Mouse (Mus musculus): ENCODE results near the gene Tgfbi. TPM values are rescaled to one million over a fixed set of nuclear protein-coding genes. Genes with fewer than 3 reads are reported as not detected.

Tgfbi gene
- polyA plus RNA-seq, 1 experiment, result 4.7 TPM

DNA sequence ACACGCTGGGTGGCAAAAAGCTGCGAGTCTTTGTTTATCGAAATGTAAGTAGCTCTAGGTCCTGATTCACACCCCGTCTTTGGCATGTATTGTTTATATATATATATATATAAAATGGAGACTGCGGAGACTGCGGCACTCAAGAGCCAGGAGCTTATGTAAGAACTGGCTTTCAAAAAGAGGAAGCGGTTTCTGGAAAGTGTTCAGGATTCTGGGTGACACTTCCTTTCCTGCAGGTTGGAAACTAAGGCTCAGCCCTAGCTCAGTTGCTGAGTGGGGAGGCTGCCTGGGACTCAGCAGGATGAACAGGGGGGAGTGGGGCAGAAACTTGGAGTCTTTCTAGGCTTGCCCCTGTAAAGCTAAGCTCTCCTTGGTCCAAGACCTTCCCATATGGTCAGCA lies 22.0 kb downstream of the Tgfbi start:
- peak in 1 of 2 experiments; percentile 40 for DNase-seq (ENCODE audit: extremely low spot score in 1 of 2, low spot score in 1 of 2)

DNA sequence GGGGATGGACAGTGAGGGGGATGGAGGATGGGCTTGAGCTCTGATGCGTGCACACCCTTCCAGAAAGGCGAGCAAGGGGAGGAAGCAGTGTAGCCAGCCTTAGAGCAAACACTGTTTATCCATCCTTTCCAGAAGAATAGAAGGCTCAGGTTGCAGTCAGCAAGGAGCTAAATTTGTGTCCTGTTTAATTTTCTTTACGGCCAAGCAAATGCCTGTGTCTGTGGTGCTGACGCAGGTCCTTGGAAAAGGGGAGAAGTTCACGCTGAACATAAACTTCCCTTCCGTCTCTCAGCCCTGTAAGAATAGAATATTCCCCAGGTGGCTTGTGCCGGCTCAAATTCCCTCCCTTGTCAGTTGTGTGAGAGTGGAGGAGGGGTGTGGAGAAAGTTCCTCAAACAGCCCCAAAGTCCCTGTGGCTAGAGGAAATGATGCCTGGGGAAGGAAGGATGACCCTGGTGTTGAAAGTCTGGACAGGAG lies 24.9 kb downstream of the Tgfbi start:
- no peak for DNase-seq (ENCODE audit: extremely low spot score in 1 of 2, low spot score in 1 of 2)

GRCm38 (mm10) chr13:56634920-56635319 lies 25.6 kb downstream of the Tgfbi start:
- DNase-seq (ENCODE audit: extremely low spot score in 1 of 2, low spot score in 1 of 2), result no peak

- DNase-seq (ENCODE audit: extremely low spot score in 1 of 2, low spot score in 1 of 2), result no peak
Measured at GRCm38 (mm10) chr13:56637027-56637426, 27.7 kb downstream of the Tgfbi start.

GRCm38 (mm10) chr13:56641746-56642145 lies 32.4 kb downstream of the Tgfbi start:
- peak in 1 of 2 experiments; percentile 48 for DNase-seq (ENCODE audit: extremely low spot score in 1 of 2, low spot score in 1 of 2)

DNA sequence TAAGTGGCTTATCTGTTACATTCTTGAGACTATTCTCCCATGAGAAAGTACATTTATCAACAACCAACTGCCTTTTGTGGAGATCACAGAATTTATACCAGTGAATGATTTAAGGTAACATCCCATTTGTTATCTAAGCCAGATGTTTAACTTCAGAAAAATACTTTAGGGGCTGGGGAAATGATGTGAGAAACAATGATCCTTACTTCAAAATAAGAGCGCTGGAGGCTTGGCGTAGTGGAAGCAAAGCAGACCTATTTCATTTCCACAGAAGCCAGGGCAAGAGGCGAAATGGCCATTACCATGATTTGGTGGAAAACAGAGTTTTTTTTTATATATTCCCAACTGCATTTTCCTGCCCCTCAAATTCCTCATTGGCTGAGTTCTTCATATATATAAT lies 34.7 kb downstream of the Tgfbi start:
- DNase-seq (ENCODE audit: extremely low spot score in 1 of 2, low spot score in 1 of 2), result no peak

DNA sequence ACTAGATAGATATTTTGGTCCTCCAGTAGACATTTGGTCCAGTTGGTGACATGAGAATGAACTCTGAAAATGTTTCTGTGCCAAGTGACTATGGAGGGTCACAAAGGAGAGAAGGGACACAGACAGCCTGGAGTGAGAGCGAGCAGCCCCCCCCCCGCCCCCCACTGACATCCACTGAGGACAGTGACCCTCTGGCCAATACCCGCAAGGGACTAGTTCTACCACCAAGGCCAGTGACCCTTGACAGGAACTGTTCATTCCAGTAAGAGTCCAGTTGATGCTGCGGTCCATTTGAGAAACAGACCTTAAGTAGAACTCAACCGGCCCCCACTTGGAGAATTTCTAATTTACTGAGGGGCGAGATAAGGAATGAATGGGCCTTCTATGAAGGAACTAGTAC lies 36.4 kb downstream of the Tgfbi start:
- DNase-seq (ENCODE audit: extremely low spot score in 1 of 2, low spot score in 1 of 2), result no peak

- no peak for DNase-seq (ENCODE audit: extremely low spot score in 1 of 2, low spot score in 1 of 2)
Measured at GRCm38 (mm10) chr13:56647597-56648405, 38.5 kb downstream of the Tgfbi start.

DNA sequence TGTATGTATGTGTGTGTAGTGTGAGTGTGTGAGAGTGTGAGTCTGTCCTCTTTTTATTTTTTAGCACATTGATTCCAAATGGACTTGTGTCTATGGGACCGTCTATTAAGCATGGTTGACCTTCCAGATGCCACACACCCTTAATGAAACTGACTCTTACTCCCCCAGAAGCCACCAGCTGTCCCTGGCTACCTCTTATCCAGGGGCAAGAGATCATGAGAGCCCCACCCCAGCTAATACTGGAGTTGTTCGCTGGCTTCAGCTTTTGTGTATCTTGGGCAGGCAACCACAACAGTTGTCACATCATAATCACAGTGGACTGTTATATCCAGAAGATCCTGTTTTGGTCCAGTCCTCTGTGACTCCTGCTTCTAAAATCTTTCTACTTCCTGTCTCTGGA lies 40.7 kb downstream of the Tgfbi start:
- DNase-seq (ENCODE audit: extremely low spot score in 1 of 2, low spot score in 1 of 2), result no peak

DNA sequence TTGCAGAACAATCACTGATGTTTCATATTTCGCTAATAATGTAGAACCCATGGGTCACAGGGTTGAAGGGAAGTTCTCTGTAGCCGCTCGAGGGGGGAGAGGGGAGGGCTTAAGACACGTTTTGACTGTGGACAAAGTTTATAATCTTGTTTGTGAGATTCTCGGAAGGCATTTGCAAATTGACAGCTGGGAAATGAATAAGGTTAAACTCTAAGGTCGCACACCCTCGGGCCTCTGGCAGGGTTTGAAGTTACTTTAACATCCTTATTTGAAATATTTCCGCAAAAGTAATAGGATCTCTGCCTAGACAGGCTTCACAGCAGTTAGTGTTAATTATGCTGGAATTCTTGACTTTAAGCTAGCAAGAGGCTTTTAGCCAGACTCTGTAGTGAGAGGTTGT lies 43.1 kb downstream of the Tgfbi start:
- no peak for DNase-seq (ENCODE audit: extremely low spot score in 1 of 2, low spot score in 1 of 2)

DNA sequence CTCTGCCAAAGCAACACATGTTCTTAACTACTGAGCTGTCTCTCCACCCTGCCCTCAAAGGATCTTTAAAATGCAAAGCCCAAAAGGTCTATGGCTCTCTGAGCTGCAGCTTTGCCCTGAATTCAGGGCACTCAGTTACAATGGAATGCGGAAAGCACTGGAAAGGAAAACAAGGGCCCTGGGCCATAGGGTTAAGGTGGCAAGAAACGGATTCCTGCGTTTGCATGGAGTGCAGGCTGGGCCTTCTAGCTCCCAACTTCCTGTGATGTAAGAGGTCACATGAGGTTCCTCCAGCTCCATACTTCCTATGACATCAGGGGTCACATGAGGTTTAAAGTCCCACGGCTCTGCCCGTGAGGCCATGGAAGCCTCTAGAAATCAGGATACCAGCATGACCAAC lies 44.9 kb downstream of the Tgfbi start:
- DNase-seq (ENCODE audit: extremely low spot score in 1 of 2, low spot score in 1 of 2), result no peak

GRCm38 (mm10) chr13:56657946-56658512 lies 48.7 kb downstream of the Tgfbi start:
- DNase-seq (ENCODE audit: extremely low spot score in 1 of 2, low spot score in 1 of 2), result peak; percentile 27 to 81

- DNase-seq (ENCODE audit: extremely low spot score in 1 of 2, low spot score in 1 of 2), result no peak
Measured at GRCm38 (mm10) chr13:56658931-56659330, 49.6 kb downstream of the Tgfbi start.

DNA sequence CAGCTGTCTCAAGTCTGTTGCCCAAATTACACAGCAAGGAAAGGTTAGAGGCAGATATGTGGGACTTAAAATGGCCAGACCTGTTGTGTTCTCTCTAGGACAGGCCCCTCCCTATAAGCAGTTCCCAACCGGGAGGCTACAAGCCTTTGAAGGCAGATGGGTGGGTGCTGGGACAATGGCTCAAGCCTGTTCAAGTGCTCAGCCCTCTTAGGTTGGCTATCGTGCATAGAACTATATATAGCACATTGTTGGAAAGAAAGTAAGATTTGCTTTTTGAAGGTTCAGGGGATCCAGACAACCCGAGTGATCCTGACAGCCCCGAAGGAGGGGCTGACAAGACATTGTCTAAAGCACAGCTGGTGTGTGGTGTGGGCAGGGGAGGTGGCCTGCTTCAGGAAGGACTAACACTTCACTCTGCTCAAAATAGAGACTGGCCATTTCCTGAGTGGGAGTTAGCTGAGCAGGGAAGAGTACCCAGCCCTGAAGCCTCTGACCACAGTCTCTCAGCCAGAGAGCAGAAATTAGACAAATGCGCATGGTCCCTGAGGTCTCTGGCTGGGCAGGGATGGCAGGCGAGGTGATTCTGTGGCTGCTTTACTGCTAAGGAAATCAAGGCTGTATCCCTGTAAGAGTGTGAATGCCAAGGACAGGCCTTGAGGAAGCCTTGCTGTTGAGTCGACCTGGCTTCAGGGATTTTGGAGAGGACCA lies 52.7 kb downstream of the Tgfbi start:
- no peak for DNase-seq (ENCODE audit: extremely low spot score in 1 of 2, low spot score in 1 of 2)

GRCm38 (mm10) chr13:56664256-56665170 lies 55.2 kb downstream of the Tgfbi start:
- DNase-seq (ENCODE audit: extremely low spot score in 1 of 2, low spot score in 1 of 2), result no peak

GRCm38 (mm10) chr13:56671206-56671605 lies 61.9 kb downstream of the Tgfbi start:
- DNase-seq (ENCODE audit: extremely low spot score in 1 of 2, low spot score in 1 of 2), result peak in 1 of 2 experiments; percentile 43

GRCm38 (mm10) chr13:56677731-56678130 lies 68.4 kb downstream of the Tgfbi start:
- no peak for DNase-seq (ENCODE audit: extremely low spot score in 1 of 2, low spot score in 1 of 2)

- DNase-seq (ENCODE audit: extremely low spot score in 1 of 2, low spot score in 1 of 2), result no peak
Measured at GRCm38 (mm10) chr13:56678188-56678787, 69.0 kb downstream of the Tgfbi start.

DNA sequence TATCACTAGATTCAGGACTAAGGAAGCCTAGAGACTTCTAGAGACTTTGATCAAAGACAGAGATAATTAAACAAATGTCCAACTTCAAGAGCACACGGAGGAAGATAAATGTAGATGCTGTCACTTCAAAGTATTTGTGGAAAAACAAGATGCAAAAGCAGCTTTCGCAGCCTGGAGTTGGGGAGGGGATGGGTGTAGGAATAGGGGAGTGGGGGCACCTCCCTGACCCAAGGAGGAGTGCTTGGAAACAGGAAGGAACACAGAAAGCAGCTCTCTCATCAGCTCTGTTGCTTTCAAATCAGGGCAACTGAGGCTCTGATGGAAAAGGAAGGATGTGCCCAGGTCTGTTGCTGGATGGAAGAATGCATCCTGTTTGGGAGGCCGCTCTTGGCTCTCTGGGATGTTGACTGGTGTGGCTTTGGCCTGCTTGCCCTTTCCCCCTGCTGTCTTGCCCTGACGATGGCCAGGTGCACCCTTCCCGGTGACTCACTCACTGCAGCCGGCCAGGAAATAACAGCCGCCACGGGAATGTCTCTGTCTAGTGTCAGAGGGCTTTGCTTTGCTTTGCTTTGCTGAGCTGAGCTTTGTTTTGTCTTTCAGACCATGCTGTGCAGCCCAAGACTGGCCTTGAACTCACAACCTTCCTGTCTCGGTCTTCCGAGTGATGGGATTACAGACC lies 69.6 kb downstream of the Tgfbi start:
- no peak for DNase-seq (ENCODE audit: extremely low spot score in 1 of 2, low spot score in 1 of 2)
